Mouse (Mus musculus) mesoderm, embryonic 11.5 days (tissue): ENCODE measurements around the gene Spg11.
"Not testable (repeated sequence)": the region's sequence is repeated elsewhere in the genome, so short reads cannot be mapped to it uniquely, and the experiment has no call there.

ENCODE experiments used
- DNase-seq: peaks from one replicate; pipeline ENCODE4 v3.0.0-alpha.2; 2012; ENCODE audit warnings: low read depth, low spot score

Gene Spg11

GRCm38 (mm10) chr2:122065200-122065969, 52.8 kb downstream of the Spg11 start:
- DNase-seq, result no peak

GRCm38 (mm10) chr2:122059365-122060115, 58.6 kb downstream of the Spg11 start:
- DNase-seq, result no peak

GRCm38 (mm10) chr2:122043926-122044325, 74.3 kb downstream of the Spg11 start:
- DNase-seq, result no peak

GRCm38 (mm10) chr2:122036064-122036463, 82.1 kb downstream of the Spg11 start:
- no peak for DNase-seq

GRCm38 (mm10) chr2:122031970-122032369, 86.2 kb downstream of the Spg11 start:
- no peak for DNase-seq

GRCm38 (mm10) chr2:122028756-122029700, 89.2 kb downstream of the Spg11 start:
- DNase-seq, result peak; percentile 27

- DNase-seq, result peak; percentile 91
Observed at GRCm38 (mm10) chr2:122027862-122028755, 90.1 kb downstream of the Spg11 start, which contains the start of gene Eif3j1. TSS of gene Eif3j1 (plus strand) at chr2:122028546.

- not testable (repeated sequence) for DNase-seq
Observed at GRCm38 (mm10) chr2:122027091-122027490, 91.1 kb downstream of the Spg11 start.

- no peak for DNase-seq
Observed at GRCm38 (mm10) chr2:122022284-122022683, 95.9 kb downstream of the Spg11 start.

GRCm38 (mm10) chr2:122018705-122019104, 99.5 kb downstream of the Spg11 start:
- no peak for DNase-seq

GRCm38 (mm10) chr2:122011441-122011840, 106.7 kb downstream of the Spg11 start:
- no peak for DNase-seq

- DNase-seq, result no peak
Observed at GRCm38 (mm10) chr2:122008832-122009231, 109.4 kb downstream of the Spg11 start.
